Mouse (Mus musculus): Measurements from ENCODE around the gene Atp4b. TPM values are rescaled to one million over a fixed set of nuclear protein-coding genes. Genes with fewer than 3 reads are reported as not detected.
"Not testable (repeated sequence)": the region's sequence is repeated elsewhere in the genome, so short reads cannot be mapped to it uniquely, and the experiment has no call there.

The Atp4b gene
- total RNA-seq, 2 experiments from 2014 or later: not detected

GRCm38 (mm10) chr8:13382536-13382935, 14.1 kb downstream of the Atp4b start:
- no peak for DNase-seq

- DNase-seq: no peak
These were observed 15.0 kb downstream of the Atp4b start for GRCm38 (mm10) chr8:13381630-13382029.

DNA sequence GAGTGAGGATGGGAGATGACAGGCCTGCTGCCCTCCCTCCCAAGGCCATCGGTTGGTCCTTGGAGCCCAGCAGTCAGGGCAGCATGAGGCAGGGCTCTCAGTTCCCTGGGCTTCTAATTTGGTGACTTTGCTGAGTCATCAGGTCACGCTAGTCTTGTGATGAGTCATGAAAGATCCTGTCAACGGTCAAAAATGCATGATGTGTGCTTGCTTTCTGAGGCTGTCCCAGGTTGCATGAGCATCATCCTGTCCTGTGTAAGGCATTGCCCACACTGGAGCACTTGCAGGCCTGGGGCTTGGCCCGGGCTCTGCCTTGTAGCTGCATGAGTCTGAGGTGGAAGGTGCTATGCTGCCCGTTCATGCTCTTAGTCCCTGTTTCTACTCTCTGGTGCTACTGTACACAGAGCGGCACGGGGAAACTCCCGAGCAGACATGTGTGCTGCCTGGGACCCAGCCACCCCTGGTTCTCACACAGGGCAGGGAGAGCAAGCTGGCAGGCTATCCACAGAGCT, 23.4 kb downstream of the Atp4b start:
- no peak for DNase-seq

DNA sequence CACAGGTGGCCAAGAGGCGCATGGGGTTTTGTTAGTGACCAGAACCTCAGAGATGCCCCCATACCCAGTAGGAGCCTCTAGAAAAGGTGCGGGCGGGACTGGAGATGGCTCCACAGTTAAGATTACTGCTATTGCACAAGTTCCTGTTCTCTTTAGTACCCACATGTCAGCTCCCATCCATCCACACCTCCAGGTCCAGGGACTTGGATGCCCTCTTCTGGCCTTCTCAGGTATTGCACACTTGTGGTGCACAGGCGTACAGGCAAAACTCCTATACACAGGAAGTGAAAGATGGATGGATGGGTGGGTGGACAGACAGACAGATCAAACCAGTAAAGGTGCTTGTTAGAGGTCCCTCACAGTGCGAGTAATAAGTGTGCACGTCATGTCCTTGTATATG, 34.8 kb downstream of the Atp4b start:
- no peak for DNase-seq

DNA sequence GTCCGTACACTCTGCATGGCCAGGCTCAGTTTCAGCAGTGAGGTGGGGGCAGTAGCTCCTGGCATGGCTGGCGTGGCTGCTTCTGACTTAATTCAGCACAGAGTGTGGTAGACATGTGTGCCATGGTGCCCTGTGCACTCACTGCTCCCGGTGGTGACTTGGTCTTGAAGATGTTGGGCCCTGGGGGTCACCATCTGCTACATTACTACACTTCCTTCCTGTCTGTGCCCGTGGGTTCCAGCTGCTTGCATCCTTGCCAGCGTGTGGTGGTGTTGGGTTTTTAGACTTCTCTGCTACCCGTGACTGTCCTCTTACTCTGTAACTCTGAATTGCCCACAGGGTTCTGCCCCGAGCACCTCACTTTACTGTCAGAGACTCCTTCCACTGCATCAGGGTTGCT, 36.4 kb downstream of the Atp4b start:
- no peak for DNase-seq

GRCm38 (mm10) chr8:13356681-13357080, 39.9 kb downstream of the Atp4b start:
- DNase-seq: no peak

DNA sequence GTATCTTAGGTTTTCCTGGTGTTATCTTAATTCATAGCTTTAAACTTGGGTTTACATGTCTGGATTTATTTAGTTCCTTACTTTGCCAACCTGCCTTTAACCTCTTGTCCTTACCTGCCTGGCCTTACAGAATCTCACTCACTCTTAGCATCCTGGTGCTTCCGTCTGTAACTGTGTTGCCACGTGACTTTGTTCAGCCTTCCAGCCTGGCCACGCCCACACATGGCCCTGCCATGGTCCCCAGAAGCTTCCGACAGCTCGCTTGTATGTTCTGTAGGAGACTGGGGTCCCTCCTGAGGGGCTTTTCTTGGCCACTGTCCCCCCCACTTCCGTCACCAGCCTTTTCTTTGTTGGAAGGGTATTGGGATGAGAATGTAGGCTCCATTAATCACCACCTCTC, 40.4 kb downstream of the Atp4b start:
- DNase-seq: no peak

DNA sequence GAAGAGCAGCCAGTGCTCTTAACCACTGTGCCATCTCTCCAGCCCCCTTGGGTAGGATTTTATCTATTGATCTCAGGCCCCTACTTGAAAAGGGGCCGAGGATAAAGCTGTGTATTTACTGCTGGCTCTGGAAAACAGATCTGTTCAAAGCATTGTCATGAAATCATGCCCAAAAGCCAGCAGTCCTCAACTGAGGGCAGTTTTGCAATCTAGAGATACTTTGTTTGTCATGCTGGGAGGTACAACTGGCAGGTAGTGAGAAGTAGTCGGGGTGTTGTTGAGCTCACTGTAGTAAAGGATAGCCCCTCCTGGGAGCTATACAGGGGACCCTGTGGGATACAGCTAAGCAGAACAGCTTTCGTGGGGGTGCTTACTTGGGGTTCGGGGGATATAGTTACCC, 42.7 kb downstream of the Atp4b start:
- DNase-seq: no peak

GRCm38 (mm10) chr8:13353155-13353833, 43.3 kb downstream of the Atp4b start:
- no peak for DNase-seq

DNA sequence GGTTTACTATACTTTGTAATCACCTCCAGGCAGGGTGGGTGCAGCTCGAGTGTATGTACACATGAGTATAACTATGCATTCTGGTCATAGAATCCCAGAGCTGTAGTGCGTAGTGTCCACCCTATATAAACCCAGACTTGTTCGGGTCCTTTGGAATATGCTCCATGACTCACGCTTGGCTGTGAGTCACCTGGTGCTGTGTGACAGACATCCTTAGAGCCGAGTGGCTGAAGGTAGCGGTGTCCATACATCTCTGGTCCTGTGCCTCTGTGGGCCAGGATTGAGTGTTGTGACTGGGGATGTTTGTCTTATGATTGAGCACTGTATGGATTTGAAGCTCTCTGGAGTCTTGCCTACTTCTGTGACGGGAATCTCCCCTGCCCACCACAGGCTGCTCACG, 44.0 kb downstream of the Atp4b start:
- DNase-seq: no peak

DNA sequence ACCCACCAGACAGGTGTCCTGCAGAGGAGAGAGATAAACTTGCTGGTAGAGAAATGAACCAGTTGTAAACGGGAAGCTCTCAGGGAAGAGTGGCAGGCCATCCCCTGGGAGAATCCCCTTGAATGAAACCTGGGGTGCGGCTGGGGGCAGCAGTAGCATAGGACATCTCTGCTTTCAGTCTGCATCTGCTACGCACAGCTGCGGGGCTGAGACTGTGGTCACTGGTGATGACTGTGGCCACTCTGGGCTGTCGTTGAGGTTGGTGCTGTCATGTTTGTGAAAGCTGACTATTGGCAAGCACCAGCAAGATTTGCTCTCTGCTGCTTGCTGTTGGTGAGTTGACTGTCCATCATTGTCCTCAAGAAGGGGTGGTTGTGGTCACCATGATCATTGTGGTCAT, 45.0 kb downstream of the Atp4b start:
- DNase-seq: no peak

DNA sequence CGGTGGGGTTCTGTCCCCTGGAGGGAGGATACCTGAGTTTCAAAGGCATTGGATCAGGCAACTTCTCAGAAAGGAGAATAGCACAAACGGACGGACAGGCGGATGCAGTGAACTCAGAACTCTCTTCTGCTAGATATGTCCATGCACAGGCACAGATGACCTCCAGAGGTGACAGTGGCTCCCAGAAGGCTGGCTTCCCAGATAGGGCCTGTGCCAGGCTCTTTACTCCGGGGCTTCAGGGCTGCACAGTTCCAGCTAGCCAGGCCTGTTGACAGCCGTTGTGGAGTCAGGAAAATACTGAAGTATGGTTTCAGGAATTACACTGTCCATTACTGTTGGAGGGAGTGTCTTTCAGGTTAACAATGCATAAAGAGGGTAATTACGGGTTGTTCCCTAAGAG, 46.6 kb downstream of the Atp4b start:
- peak; percentile 52 for DNase-seq

GRCm38 (mm10) chr8:13343134-13343533, 53.5 kb downstream of the Atp4b start:
- no peak for DNase-seq

DNA sequence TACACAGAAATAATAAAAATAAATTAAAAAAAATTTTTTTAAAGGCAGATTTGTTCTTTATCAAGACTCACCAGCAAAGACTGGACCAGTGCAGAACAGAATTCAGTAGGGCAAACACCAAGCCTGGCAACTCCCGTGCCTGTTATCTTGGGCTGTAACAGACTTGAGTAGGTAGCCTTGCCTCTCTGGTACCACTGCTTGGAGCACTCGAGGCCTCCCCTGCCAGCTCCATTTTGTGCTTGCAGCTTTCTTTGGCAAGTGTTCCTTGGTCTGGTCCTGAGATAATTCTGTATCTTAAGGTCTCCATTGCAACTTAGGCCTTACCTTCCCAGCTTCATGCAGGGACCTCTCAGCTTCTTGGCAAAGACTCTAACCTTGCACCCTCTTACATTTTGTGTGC, 54.3 kb downstream of the Atp4b start:
- no peak for DNase-seq

DNA sequence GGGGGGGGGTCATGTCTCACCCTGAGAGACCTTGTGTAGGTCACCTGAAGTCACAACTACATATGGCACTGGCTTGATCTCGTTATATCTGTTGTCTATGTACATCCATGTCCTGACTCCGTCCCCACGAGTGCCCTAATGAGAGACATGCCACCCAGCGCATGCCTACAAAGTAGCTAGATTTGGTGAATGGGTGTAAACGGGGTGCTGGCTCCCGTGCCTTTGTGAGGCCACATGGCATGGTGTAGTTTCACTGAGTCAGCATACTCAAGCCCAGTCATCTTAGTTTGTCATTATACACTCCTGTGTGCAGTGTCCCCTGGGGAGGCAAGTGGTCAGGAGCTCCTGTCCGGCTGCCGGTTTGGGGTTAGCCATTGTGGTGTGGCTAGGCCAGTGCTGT, 56.0 kb downstream of the Atp4b start:
- DNase-seq: no peak

GRCm38 (mm10) chr8:13339646-13339990, 57.0 kb downstream of the Atp4b start:
- DNase-seq: no peak

DNA sequence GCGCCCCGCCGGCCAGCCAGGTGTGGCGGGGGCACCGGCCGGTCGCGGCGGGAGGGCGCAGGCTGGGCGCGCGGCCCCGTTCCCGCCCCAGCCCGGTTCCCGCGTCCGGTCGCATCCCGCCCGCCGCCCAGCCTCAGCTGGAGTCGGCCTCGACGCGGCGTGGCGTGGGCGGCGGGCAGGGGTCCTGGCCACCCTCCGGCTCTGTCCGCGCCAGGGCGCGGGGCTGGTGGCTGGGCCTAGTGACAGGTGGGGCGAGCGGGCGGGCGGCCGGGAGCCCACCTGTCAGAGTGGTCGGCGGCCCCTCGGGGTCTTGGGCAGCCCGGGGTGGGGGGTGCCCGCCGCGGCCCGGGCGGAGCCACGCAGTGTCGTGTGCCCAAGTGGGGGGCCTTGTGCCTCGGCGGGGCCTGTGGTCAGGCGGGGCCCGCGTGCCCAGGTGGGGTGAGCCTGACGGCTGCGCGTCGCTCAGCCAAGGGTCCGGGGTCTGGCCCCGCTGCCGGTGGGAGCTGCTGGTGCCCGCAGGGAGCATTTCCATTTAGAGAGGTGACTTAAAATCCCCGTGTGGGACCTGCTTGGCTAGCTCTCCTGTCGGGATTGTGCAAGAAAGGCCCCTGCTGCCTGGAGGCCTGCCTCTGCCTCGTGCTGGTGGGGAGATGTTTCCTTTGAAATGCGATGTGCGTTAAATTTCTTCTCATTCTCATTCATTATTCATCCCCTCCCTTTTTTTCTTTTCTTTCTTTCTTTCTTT, 57.6 kb downstream of the Atp4b start:
- peak; percentile 44 for DNase-seq

GRCm38 (mm10) chr8:13338255-13338860, 58.3 kb downstream of the Atp4b start, which contains the start of gene Tfdp1:
TSS of gene Tfdp1 (plus strand) at chr8:13338751.
- peak; percentile 83 for DNase-seq

DNA sequence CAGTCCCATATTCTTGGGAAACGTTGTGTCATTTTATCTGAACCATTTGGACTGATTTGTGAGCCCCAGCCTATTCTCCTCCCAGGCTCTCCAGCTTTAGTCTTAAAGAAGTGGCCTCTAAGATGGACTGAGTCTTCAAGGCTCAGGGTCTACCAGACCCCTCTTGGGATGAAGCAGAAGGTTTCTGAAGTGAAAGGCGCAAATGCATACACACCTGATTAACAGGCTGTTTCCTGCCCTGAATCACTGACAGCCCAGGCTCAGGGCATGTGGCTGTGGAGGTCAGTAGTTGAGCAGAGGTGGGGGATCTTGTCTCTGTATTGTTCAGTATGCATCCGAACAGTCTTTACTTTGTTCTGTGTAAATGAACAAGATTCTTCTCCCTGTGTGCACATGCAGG, 58.9 kb downstream of the Atp4b start:
- DNase-seq: no peak

DNA sequence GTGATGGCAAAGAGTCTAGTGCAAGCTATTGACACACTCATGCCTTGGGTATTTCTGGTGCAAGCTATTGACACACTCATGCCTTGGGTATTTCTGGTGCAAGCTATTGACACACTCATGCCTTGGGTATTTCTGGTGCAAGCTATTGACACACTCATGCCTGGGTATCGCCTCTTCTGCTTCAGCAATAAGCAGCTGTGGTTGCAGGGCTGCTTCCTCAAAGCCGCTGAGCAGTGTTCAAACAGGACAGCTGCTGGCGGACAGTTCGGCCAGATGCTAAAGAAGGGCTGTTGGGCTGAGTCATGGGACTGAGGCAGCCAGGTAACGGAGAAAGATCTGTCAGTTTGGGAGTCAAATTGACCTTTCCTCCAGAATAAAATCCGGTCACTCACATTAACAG, 59.4 kb downstream of the Atp4b start:
- DNase-seq: not testable (repeated sequence)
